Mouse (Mus musculus) layer of hippocampus, adult 6 months (tissue): Measurements from ENCODE around the gene Prickle1. TPM values are rescaled to one million over a fixed set of nuclear protein-coding genes. Genes with fewer than 3 reads are reported as not detected.

ENCODE experiments used
- long read RNA-seq, 2 experiments: library from polyadenylated mRNA; unstranded; transcript quantifications; one replicate each; pipeline ENCODE4 v2.0.0; 2019 to 2020
- polyA plus RNA-seq: library from polyadenylated mRNA; unstranded; fragments of <200 nt; fragmentation: Nextera tagmentation; gene quantifications from 2 replicates; pipeline ENCODE4 v1.2.3, GENCODE M21; 2021

Prickle1 gene
- 22.3 and 28.6 TPM in 2 replicates for polyA plus RNA-seq
- long read RNA-seq, experiment 1, full-length matches to known transcripts: 21 of 55 reads
- long read RNA-seq, experiment 1, partial matches to known transcripts: 20 of 55 reads
- long read RNA-seq, experiment 1, other reads (novel, unspliced or antisense): 14 of 55 reads
- long read RNA-seq, experiment 2, full-length matches to known transcripts: 191 of 351 reads
- long read RNA-seq, experiment 2, partial matches to known transcripts: 24 of 351 reads
- long read RNA-seq, experiment 2, other reads (novel, unspliced or antisense): 136 of 351 reads

GRCm38 (mm10) chr15:93595746-93596145 is at the start of gene Prickle1:
TSS of gene Prickle1 (minus strand) at chr15:93595891.

Other genes starting within 250 kb of the Prickle1 start
- gene Zcrb1, start 197.6 kb downstream of the Prickle1 start, polyA plus RNA-seq: 198 and 206 TPM in 2 replicates
- gene Pphln1, start 197.5 kb downstream of the Prickle1 start, polyA plus RNA-seq: 57.5 and 60.7 TPM in 2 replicates